Comparison of ENCODE assay signal across 8 mouse cellular contexts in the genomic region with DNA sequence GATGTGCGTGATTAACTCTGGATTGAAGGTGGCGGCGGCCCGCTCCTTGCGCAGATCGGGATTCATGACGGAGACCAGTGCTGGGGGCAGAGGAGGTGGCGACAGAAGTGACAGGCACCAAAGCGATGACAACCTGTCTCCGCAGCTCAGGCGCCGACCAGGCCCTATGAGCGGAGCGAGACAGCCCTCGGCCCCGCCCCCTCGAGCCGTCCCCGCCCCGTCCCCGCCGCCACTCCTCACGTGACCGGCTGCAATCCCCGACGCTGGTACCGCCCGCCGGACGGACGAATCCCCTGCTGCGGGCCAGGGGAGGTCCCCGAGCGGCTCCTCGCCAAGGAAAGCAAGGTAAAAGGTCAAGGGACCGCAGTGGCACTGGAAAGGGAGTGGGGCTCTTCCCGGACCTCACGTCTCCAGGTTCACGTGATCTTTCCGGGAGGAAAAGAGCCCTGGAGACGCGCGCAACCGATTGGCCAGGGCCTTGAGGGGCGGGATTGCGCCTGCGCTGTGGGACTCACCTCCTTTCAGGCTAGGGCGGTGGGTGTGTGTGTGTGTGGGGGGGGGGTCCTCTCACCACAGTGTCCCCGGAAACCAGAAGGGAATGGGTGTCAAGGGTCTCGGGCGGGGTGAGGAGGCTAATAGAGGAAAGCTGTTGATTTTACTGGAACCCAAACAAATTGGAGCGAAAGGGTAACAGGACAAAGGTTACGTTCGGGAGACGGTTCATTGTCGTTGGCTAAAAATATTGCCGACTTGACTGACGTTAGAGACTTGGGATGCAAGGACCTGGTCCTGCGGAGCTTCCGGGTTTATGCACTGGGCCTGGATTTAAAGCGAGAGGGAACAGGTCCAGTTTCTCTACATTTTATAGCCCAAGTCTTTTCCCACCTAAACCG. TPM values are rescaled to one million over a fixed set of nuclear protein-coding genes. Genes with fewer than 3 reads are reported as not detected.
DNase-seq lines count a peak whose midpoint lies in the region; ATAC-seq and TF ChIP-seq lines count a peak whose summit lies in the region.

A gene (plus strand): TSS at position 217 of the 893 bp plus-strand sequence.
A gene (minus strand): TSS at position 407 of the 893 bp plus-strand sequence.

- H3K27ac ChIP-seq in ES-E14 (ENCODE audit: insufficient read depth, low read depth, low read length, poor library complexity, severe bottlenecking), result peak within 1 kb of the TSS; percentile 96
- peak within 1 kb of the TSS; percentile 97 for H3K27ac ChIP-seq in forebrain, embryonic 15.5 days (replicated peaks)

- peak within 1 kb of the TSS; percentile 64 for H3K4me2 ChIP-seq in forebrain, embryonic 15.5 days (replicated peaks)

- TF ChIP-seq POLR2A in lung, adult 2 months (IDR thresholded peaks at IDR 0.05; ENCODE audit: borderline replicate concordance, extremely low read depth, low read depth, low read length), result peak; percentile 92

- no peaks in the 10 kb centered on the region for H3K9me3 ChIP-seq in ES-E14 (ENCODE audit: control insufficient read depth, insufficient read depth, low read depth, low read length)
- no peaks in the 10 kb centered on the region for H3K9me3 ChIP-seq in forebrain, embryonic 15.5 days

- DNase-seq in ES-E14 (ENCODE audit: low read depth, low spot score), result peak; percentile 94
- peak; percentile 96 for DNase-seq in cerebellum, adult 11-12 months
- peak; percentile 97 for DNase-seq in heart, postnatal 25 days (ENCODE audit: low spot score)
- peak; percentile 94 to 96 for DNase-seq in layer of hippocampus, adult 18-20 months (ENCODE audit: low spot score in 2 of 2)
- peak; percentile 98 for DNase-seq in lung, adult 2 months
- DNase-seq in thymus, adult 18-20 months, result peak; percentile 90 to 95

- no peak for TF ChIP-seq CTCF in lung, adult 2 months (IDR thresholded peaks at IDR 0.05; ENCODE audit: insufficient read depth, low read length)

- WGBS in forebrain, embryonic 15.5 days, result under 1% methylated on average over 61 of the region's 62 CpGs
- WGBS in lung, adult 2 months, result under 1% methylated on average over 62 of the region's 62 CpGs

- ATAC-seq in forebrain, embryonic 15.5 days (replicated peaks), result peak; percentile 99
- peak; percentile 91 for ATAC-seq in neutrophil, adult 5-6 weeks (ENCODE audit: extremely low read depth, insufficient number of reproducible peaks, low FRiP score, poor library complexity, severe bottlenecking)

- H3K36me3 ChIP-seq in ES-E14 (ENCODE audit: control insufficient read depth, insufficient read depth, low read length, poor library complexity, severe bottlenecking), result no peaks in the 10 kb centered on the region
- no peaks in the 10 kb centered on the region for H3K36me3 ChIP-seq in forebrain, embryonic 15.5 days

- intact Hi-C loops in heart, postnatal 25 days (cut with DNase I), result no loop called here

- no peaks in the 10 kb centered on the region for H3K27me3 ChIP-seq in forebrain, embryonic 15.5 days

- H3K4me3 ChIP-seq in ES-E14 (ENCODE audit: insufficient read depth in 1 of 2, low read depth in 1 of 2, low read length in 2 of 2, poor library complexity in 1 of 2, severe bottlenecking in 1 of 2), result peak within 1 kb of the TSS; percentile 92 to 97
- peak within 1 kb of the TSS; percentile 84 for H3K4me3 ChIP-seq in forebrain, embryonic 15.5 days
- H3K4me3 ChIP-seq in lung, adult 2 months (replicated peaks; ENCODE audit: extremely low read depth, low read depth, low read length), result peak within 1 kb of the TSS; percentile 87

- in situ Hi-C loops in ES-E14 (cut with MboI; ENCODE audit: low sequenced_read_pairs in 2 of 2, unreplicated experiment in 2 of 2), result no loop called here

- peak within 1 kb of the TSS; percentile 96 for H3K9ac ChIP-seq in ES-E14 (ENCODE audit: insufficient read depth, low read depth, low read length, poor library complexity, severe bottlenecking)
- H3K9ac ChIP-seq in forebrain, embryonic 15.5 days (replicated peaks), result peak within 1 kb of the TSS; percentile 91

- H3K4me1 ChIP-seq in ES-E14 (ENCODE audit: control insufficient read depth in 2 of 2, insufficient read depth in 2 of 2, low read length in 2 of 2, poor library complexity in 1 of 2), result peaks cover 0 to 5% of the 10 kb centered on the region in 2 experiments; a peak in 2 of 4 replicates
- H3K4me1 ChIP-seq in forebrain, embryonic 15.5 days, result peaks cover 40% of the 10 kb centered on the region
- peaks cover 16% of the 10 kb centered on the region for H3K4me1 ChIP-seq in lung, adult 2 months (ENCODE audit: control insufficient read depth, insufficient read depth, low read length)

TF ChIP-seq in ES-E14, 5 proteins besides CTCF, POLR2A, EP300 and RAD21:
- TF ChIP-seq ZC3H11A (IDR thresholded peaks at IDR 0.05; ENCODE audit: borderline replicate concordance, low read depth, low read length), result no peak
- TF ChIP-seq CHD2 (IDR thresholded peaks at IDR 0.05; ENCODE audit: low read depth, low read length), result 0 out of 2 replicates have a peak, but pooled peaks have one; percentile 27
- no peak for TF ChIP-seq ZNF384 (IDR thresholded peaks at IDR 0.05; ENCODE audit: low read depth, low read length)

RNA-seq across cellular contexts. Expression of the first gene that starts in this region (rescaled TPM):
- total RNA-seq in ES-E14 (2012; rRNA removed), result 17.0 and 19.1 TPM in 2 replicates
- polyA plus RNA-seq in forebrain, embryonic 15.5 days (2015; fragmentation: Nextera tagmentation; extraction: Ambion mirVana), result 81.5 and 91.7 TPM in 2 replicates
- 10 to 100 TPM; 15.5 to 19.3 TPM for total RNA-seq in heart, postnatal 25 days (2021)
- total RNA-seq in layer of hippocampus, adult 18-20 months (2021), result 10 to 100 TPM; 33.7 to 39.8 TPM
- 26.9 and 29.3 TPM in 2 replicates for polyA plus RNA-seq in lung, adult 2 months (2012; rRNA removed)
- 14.2 and 21.4 TPM in 2 replicates for total RNA-seq in neutrophil, adult 5-6 weeks (2017)

RNA-seq across cellular contexts. Expression of the second gene that starts in this region (rescaled TPM):
- total RNA-seq in ES-E14 (2012; rRNA removed), result 11.2 and 16.5 TPM in 2 replicates
- 51.3 and 54.5 TPM in 2 replicates for polyA plus RNA-seq in forebrain, embryonic 15.5 days (2015; fragmentation: Nextera tagmentation; extraction: Ambion mirVana)
- 100 to 1,000 TPM; 123 to 137 TPM for total RNA-seq in heart, postnatal 25 days (2021)
- total RNA-seq in layer of hippocampus, adult 18-20 months (2021), result 100 to 1,000 TPM; 125 TPM
- polyA plus RNA-seq in lung, adult 2 months (2012; rRNA removed), result 45.6 and 67.9 TPM in 2 replicates
- total RNA-seq in neutrophil, adult 5-6 weeks (2017), result 27.4 and 31.7 TPM in 2 replicates

Comparison
In these comparisons a context has a peak if more than half of its experiments do, and no peak if none do; other contexts are left out.
1. Peak in every context shown above with its lines: DNase-seq, ATAC-seq, H3K4me3 ChIP-seq and H3K27ac ChIP-seq.